Mouse (Mus musculus): ENCODE measurements at regions not wholly inside any gene's neighbourhood (a gene's known extent, or its start where the extent isn't known, plus 50 kb on each side); places are given as distances from the start of the nearest gene placed in this dataset.

DNA sequence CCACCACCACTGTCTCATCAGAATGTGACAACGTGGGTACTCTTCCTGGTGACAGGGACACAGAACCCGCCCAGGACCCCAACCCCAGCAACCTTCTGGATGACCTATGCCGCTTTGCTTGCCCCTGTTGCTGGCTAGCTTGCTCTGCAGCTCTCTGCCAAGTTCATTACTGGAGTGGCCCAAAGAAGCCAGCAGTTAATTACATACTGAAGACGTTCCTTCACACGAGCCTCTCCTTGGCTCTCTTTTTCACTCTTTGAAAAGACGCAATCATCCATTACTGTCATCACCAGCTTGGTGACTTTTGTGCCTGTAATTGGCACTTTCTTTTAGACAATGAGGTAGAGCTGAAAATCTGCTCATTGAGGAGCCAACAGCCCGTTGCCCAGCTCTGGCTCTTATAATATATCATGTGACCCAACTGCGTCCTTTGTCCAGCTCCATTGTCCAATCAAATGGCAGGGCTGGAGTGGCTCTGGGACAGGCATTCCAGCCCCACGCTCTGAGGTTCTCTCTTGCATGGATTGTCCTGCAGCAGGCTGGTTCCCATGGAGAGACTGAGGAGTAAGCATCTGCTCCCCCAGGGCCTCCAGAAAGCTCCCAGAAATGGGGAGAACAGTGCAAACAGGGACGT, 274.4 kb upstream of the Gm10131 start:
- DNase-seq (ENCODE audit: extremely low spot score, low spot score), result no peak

GRCm38 (mm10) chr8:34380615-34381014, 269.1 kb upstream of the Gm10131 start:
- no peak for DNase-seq (ENCODE audit: extremely low spot score, low spot score)

DNA sequence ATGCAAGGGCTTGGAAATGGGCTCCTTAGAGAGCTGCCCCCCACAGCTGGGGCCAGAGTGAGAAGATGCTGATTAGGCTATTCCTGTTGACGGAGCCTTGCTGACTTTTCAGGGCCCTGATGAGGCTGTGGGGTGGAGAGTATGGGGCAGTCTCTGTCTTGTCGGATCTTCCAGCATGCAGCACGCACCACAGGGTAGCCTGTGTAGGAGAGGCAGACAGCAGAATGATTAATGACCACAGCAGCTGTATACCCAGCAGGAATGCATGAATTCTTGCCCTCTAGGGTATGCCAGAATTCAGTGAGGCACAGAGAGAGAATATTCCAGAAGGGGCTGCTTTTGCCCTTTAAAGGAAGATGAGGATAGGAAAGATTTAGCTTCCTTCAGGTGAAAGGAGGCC, 265.6 kb upstream of the Gm10131 start:
- peak; percentile 61 for DNase-seq (ENCODE audit: extremely low spot score, low spot score)

DNA sequence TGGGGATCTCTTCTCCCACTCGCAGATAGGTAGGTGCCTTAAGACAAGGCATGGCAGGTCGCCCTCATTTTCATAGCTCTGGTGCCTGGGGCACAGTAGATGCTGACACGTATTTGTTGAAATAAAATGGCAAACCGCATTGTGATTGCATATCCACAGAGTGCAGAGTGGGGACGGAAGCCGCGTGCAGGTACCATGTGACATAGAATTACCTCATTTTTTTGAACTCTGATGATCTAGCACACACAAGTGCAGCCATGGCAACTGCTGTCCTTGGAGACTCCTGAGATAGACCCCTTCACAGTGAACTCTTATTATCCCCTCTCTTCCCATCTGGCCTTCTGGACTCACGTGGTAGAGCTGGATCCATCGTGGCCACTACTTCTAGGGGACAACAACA, 262.7 kb upstream of the Gm10131 start:
- no peak for DNase-seq (ENCODE audit: extremely low spot score, low spot score)

GRCm38 (mm10) chr8:34372666-34372980, 261.1 kb upstream of the Gm10131 start:
- DNase-seq (ENCODE audit: extremely low spot score, low spot score), result no peak

DNA sequence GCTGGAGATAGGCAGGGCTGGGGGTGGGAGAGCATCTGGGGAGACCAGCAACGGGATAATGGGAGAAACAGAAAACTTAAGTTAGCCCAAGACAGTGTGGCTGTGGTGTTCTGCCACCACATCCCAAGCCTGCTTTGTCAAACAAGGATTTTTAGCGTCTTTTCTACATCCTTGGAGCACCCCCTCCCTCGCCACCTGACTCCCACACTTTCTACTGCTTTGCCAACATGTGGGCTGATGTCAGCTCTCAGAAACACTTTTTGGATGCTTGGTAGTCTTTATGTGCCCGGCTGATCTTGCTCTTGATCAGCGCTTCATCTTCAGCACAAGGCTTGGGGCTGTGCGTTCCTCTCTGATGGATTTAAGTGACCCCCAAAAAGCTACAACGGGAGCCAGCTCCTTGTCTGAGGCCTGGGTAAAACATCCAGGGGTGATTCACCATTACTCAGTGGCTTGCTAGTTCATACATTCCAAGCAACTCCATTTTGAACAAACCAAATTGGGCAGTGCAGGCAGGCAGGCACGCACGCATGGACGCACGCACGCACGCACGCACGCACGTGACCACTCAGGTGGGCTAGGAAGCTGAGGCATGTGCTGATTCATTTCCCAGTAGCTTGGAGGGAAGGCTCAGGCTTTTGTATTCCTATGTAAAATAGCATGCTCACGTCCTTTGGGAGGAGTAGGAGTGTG, 260.6 kb upstream of the Gm10131 start:
- no peak for DNase-seq (ENCODE audit: extremely low spot score, low spot score)

GRCm38 (mm10) chr8:34371391-34371790, 259.9 kb upstream of the Gm10131 start:
- no peak for DNase-seq (ENCODE audit: extremely low spot score, low spot score)

GRCm38 (mm10) chr8:34368556-34368955, 257.0 kb upstream of the Gm10131 start:
- no peak for DNase-seq (ENCODE audit: extremely low spot score, low spot score)

- DNase-seq (ENCODE audit: extremely low spot score, low spot score), result no peak
Observed at GRCm38 (mm10) chr8:34364446-34365035, 253.0 kb upstream of the Gm10131 start.

DNA sequence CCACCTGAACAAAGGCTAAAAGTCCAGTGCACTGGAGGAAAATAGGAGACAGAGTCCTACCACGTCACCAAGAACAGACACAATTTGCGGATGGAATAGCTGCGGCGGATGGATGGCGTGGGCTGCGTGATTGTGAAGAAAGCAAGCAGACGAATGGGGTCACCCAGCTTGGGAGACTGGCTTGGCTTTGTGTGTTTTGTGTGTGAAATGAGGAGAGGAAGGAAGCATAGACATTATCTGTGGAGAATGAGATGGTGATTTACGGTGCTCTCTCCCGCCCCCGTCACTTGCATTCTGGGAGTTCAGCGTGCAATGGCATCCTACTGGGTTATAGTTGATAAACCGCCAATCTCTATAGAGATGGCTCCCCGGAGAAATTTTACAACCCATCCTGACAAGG, 252.1 kb upstream of the Gm10131 start:
- peak; percentile 60 for DNase-seq (ENCODE audit: extremely low spot score, low spot score)

DNA sequence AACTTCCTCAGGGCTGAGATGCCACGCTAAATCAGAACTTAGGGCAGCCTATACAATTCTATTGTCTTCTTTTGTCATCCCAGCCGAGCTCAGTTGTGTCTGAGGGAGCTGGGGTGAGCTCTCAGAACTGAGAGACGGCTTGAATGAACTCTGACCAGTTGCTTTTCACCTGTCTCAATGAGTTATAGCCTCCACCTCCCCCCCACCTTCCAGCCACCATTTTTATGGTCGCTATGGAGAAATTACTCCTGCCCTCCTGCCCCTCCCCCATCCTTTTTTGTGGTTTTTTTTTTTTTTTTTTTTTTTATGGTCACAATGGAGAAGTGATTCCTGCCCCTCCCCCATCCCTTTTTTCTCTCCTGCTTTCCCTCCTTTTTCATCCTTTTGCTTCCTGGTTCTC, 251.6 kb upstream of the Gm10131 start:
- peak; percentile 56 for DNase-seq (ENCODE audit: extremely low spot score, low spot score)

DNA sequence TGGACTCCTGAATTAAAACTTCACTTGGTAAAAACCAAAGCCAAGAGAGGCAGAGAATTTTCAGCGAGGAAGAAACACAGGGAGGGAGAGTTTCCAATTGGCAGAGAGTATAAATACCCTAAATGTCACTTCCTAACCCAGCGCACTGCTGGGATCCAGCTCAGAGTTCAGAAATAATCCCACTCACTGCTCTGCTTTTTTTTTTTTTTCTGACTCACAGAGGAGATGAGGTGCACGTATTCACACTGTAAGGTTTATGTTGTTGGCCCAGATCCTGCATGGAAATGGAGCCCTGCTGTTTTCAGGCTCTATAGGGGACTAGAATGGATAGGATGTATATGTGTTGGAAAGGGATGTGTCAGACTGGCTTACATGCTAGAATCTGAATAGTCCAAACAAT, 249.8 kb upstream of the Gm10131 start:
- DNase-seq (ENCODE audit: extremely low spot score, low spot score), result no peak

GRCm38 (mm10) chr8:34359776-34360175, 248.2 kb upstream of the Gm10131 start:
- DNase-seq (ENCODE audit: extremely low spot score, low spot score), result no peak

DNA sequence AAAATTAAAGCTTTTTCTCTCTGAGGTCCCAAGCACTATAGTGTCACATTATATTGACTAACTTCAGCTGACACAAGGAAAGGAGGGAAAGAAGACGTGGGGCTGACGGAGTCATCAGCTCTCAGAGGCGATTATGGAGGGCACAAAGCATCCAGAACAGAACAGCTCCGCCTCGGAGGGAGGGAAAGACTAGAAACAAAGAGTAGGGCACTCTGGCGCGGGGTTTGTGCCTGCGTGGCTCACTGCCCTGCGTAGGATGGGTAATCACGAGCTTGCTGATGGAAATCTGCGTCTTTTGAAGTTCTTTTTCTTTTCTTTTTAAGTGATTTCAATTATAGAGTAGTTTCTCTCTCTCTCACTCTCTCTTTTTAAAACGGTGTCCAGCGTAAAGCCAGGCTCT, 243.5 kb upstream of the Gm10131 start:
- DNase-seq (ENCODE audit: extremely low spot score, low spot score), result no peak

GRCm38 (mm10) chr8:34353140-34353855, 241.8 kb upstream of the Gm10131 start:
- no peak for DNase-seq (ENCODE audit: extremely low spot score, low spot score)

DNA sequence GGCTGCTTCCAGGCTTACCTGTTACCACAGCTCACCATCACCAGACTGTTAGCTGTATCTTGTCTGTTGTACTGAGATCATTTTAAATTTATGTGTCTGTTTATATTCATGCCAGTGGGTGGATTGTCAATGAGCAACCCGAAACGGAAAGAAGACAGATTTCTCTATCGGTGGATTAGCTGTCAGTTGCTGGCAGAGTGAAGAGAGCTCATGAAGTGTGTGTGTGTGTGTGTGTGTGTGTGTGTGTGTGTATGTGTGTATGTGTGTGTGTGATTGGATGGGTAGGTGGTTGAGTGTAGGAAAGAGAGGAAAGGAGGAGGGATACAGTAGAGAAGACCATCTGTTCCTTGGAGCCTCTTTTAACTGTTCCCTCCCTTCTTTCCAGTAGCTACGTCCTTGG, 223.3 kb upstream of the Gm10131 start:
- no peak for DNase-seq (ENCODE audit: extremely low spot score, low spot score)

DNA sequence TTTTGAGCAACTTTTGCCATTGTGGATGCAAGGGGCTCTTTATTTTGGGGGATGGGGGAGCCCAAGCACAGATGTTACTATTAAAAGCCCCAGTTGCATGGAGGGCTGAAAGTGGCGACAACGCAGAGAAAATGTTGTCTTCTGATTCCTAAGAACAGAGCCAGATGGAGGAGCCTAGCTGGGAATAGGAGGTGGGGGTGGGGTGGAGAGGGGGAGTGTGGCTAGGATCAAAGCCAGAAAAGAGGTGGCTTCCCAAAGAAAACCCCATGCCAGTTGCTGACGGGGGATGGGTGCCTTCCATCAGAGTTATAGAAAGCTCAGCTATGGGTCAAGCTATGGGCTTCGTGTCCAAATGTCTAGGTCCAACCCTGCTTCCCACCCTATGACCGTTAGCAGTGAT, 220.1 kb upstream of the Gm10131 start:
- no peak for DNase-seq (ENCODE audit: extremely low spot score, low spot score)

DNA sequence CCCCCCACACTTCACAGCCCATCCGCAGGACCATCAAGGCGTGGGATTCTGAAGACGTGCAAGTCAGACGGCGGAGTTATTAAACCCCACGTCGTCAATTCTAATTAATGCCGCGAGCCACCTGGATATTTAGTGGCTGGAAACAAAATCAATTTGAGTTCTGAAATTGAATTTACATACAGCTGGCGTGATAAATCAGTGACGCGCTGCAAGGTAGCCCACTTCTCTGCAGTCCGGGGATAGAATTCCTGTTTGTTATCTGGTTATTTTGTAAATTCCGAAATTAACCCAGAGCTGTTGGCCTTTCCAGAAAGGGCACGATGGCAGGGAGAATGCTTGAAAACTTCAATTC, 215.1 kb upstream of the Gm10131 start:
- no peak for DNase-seq (ENCODE audit: extremely low spot score, low spot score)

GRCm38 (mm10) chr8:34325841-34326613, 214.5 kb upstream of the Gm10131 start:
- peak; percentile 59 for DNase-seq (ENCODE audit: extremely low spot score, low spot score)

GRCm38 (mm10) chr8:34320158-34320587, 208.6 kb upstream of the Gm10131 start:
- DNase-seq (ENCODE audit: extremely low spot score, low spot score), result peak; percentile 19

DNA sequence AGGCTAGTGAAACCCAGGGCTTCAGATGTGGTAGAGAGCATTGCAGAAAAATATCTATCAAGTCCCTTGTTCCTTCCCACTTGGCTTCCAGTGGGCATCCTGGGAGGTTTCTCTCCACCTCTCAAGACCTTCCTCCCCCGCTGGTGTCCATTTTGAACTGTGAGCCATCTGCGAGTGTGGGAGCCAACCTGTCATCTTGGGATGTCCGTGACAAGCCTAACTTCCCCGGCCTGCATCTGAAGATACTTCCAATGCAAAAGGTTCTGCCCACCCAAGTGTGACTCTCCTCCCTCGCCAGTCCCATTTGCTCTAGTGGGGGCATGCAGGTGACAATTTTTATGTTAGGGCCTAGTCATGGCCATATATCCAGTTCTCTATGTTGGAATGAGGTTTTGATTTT, 208.2 kb upstream of the Gm10131 start:
- no peak for DNase-seq (ENCODE audit: extremely low spot score, low spot score)

GRCm38 (mm10) chr8:34315233-34315632, 203.7 kb upstream of the Gm10131 start:
- no peak for DNase-seq (ENCODE audit: extremely low spot score, low spot score)

Measured in neural tube, embryonic 10.5 days (tissue).